Mouse (Mus musculus): Measurements from ENCODE around the gene Pdk2. TPM values are rescaled to one million over a fixed set of nuclear protein-coding genes. Genes with fewer than 3 reads are reported as not detected.

The Pdk2 gene
- 141 and 148 TPM in 2 replicates for polyA plus RNA-seq (2015; fragmentation: Nextera tagmentation; extraction: Ambion mirVana)

DNA sequence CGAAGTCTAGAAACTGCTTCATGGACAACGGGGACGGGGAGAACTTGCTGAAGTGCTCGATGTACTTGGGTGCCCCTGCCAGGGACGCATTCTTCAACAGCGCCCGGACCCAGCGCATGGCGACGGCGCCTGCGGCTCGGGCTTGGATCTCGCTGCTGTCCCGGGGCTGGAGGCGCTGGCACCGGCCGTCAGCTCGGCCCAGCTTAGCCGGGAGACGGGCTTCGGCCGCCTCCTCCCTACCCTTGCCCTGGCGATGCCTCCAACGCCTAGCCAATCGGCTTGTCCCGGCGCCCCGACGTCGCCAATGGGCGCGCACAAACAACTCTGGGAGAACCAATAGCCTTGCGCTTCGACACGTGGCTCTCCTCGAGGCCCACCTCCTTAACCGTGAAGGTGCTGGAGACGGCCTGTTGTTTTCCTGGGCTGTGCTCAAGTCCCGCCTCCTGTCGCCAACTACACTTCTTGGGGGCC lies at the start of gene Pdk2:
TSS of gene Pdk2 (minus strand) at position 216 of the 471 bp plus-strand sequence.
- H3K4me3 ChIP-seq (ENCODE audit: low read length): peak within 1 kb of the TSS; percentile 92
- H3K9me3 ChIP-seq (replicated peaks; ENCODE audit: control insufficient read depth, low read length): no peaks in the 10 kb centered on the region
- H3K4me1 ChIP-seq (ENCODE audit: control insufficient read depth, insufficient read depth, low read length): peaks cover 13% of the 10 kb centered on the region
- H3K36me3 ChIP-seq (ENCODE audit: control insufficient read depth, insufficient read depth): peaks cover 15% of the 10 kb centered on the region
- ATAC-seq (replicated peaks; ENCODE audit: extremely low read depth, insufficient read depth, low FRiP score): peak; percentile 95
- under 1% methylated on average over 41 of the region's 41 CpGs for WGBS
- no peaks in the 10 kb centered on the region for H3K27me3 ChIP-seq (ENCODE audit: control insufficient read depth, insufficient read depth, low read length)
- H3K9ac ChIP-seq (ENCODE audit: low read length): peak within 1 kb of the TSS; percentile 95
- H3K4me2 ChIP-seq (ENCODE audit: low read depth, low read length): peak within 1 kb of the TSS; percentile 80
- peak within 1 kb of the TSS; percentile 96 for H3K27ac ChIP-seq (ENCODE audit: low read length)

GRCm38 (mm10) chr11:95088857-95089779 lies 48.0 kb upstream of the Pdk2 start:
- 65% methylated on average over 16 of the region's 16 CpGs for WGBS
- ATAC-seq (replicated peaks; ENCODE audit: extremely low read depth, insufficient read depth, low FRiP score): no peak; the same call in 1 of the 2 replicates
- Histone ChIP-seq H3K4me3 (ENCODE audit: low read length) (no peak overlapping the region), H3K36me3 (ENCODE audit: control insufficient read depth, insufficient read depth) (no peaks in the 10 kb centered on the region), H3K9ac (ENCODE audit: low read length) (no peak overlapping the region), H3K27me3 (ENCODE audit: control insufficient read depth, insufficient read depth, low read length) (no peaks in the 10 kb centered on the region), H3K4me2 (ENCODE audit: low read depth, low read length) (no peak overlapping the region), H3K9me3 (replicated peaks; ENCODE audit: control insufficient read depth, low read length) (no peaks in the 10 kb centered on the region), H3K4me1 (ENCODE audit: control insufficient read depth, insufficient read depth, low read length) (peaks cover 22% of the 10 kb centered on the region; the same call in 1 of the 2 replicates), H3K27ac (ENCODE audit: low read length) (no peak overlapping the region)

- Histone ChIP-seq H3K4me1 (ENCODE audit: control insufficient read depth, insufficient read depth, low read length) (peaks cover 22% of the 10 kb centered on the region; the same call in 1 of the 2 replicates), H3K9ac (ENCODE audit: low read length) (no peak overlapping the region), H3K4me2 (ENCODE audit: low read depth, low read length) (no peak overlapping the region), H3K36me3 (ENCODE audit: control insufficient read depth, insufficient read depth) (no peaks in the 10 kb centered on the region), H3K9me3 (replicated peaks; ENCODE audit: control insufficient read depth, low read length) (no peaks in the 10 kb centered on the region), H3K27ac (ENCODE audit: low read length) (no peak overlapping the region; the same call in 1 of the 2 replicates), H3K27me3 (ENCODE audit: control insufficient read depth, insufficient read depth, low read length) (no peaks in the 10 kb centered on the region), H3K4me3 (ENCODE audit: low read length) (no peak overlapping the region)
- ATAC-seq (replicated peaks; ENCODE audit: extremely low read depth, insufficient read depth, low FRiP score): no peak
- WGBS: 48% methylated on average over 7 of the region's 7 CpGs
Observed at GRCm38 (mm10) chr11:95088286-95088685, 47.1 kb upstream of the Pdk2 start.

- Histone ChIP-seq H3K4me3 (ENCODE audit: low read length) (no peak overlapping the region), H3K27me3 (ENCODE audit: control insufficient read depth, insufficient read depth, low read length) (no peaks in the 10 kb centered on the region), H3K4me2 (ENCODE audit: low read depth, low read length) (no peak overlapping the region), H3K36me3 (ENCODE audit: control insufficient read depth, insufficient read depth) (no peaks in the 10 kb centered on the region), H3K4me1 (ENCODE audit: control insufficient read depth, insufficient read depth, low read length) (peaks cover 19% of the 10 kb centered on the region; the same call in 1 of the 2 replicates), H3K9ac (ENCODE audit: low read length) (no peak overlapping the region), H3K27ac (ENCODE audit: low read length) (no peak overlapping the region), H3K9me3 (replicated peaks; ENCODE audit: control insufficient read depth, low read length) (no peaks in the 10 kb centered on the region)
- 38% methylated on average over 17 of the region's 17 CpGs for WGBS
- ATAC-seq (replicated peaks; ENCODE audit: extremely low read depth, insufficient read depth, low FRiP score): no peak
Observed at GRCm38 (mm10) chr11:95087301-95088228, 46.4 kb upstream of the Pdk2 start.

- no peaks in the 10 kb centered on the region for H3K9me3 ChIP-seq (replicated peaks; ENCODE audit: control insufficient read depth, low read length)
- no peak for ATAC-seq (replicated peaks; ENCODE audit: extremely low read depth, insufficient read depth, low FRiP score)
- H3K36me3 ChIP-seq (ENCODE audit: control insufficient read depth, insufficient read depth): no peaks in the 10 kb centered on the region
- no peak overlapping the region for H3K4me2 ChIP-seq (ENCODE audit: low read depth, low read length)
- WGBS: 64% methylated on average over 5 of the region's 5 CpGs
- no peak overlapping the region for H3K9ac ChIP-seq (ENCODE audit: low read length)
- no peaks in the 10 kb centered on the region for H3K27me3 ChIP-seq (ENCODE audit: control insufficient read depth, insufficient read depth, low read length)
- H3K4me3 ChIP-seq (ENCODE audit: low read length): no peak overlapping the region
- peaks cover 19% of the 10 kb centered on the region; the same call in 1 of the 2 replicates for H3K4me1 ChIP-seq (ENCODE audit: control insufficient read depth, insufficient read depth, low read length)
- no peak overlapping the region for H3K27ac ChIP-seq (ENCODE audit: low read length)
Observed at GRCm38 (mm10) chr11:95086229-95086628, 45.1 kb upstream of the Pdk2 start.

- 27% methylated on average over 5 of the region's 5 CpGs for WGBS
- Histone ChIP-seq H3K4me2 (ENCODE audit: low read depth, low read length) (no peak overlapping the region), H3K27me3 (ENCODE audit: control insufficient read depth, insufficient read depth, low read length) (no peaks in the 10 kb centered on the region), H3K4me3 (ENCODE audit: low read length) (no peak overlapping the region), H3K4me1 (ENCODE audit: control insufficient read depth, insufficient read depth, low read length) (peaks cover 19% of the 10 kb centered on the region; the same call in 1 of the 2 replicates), H3K27ac (ENCODE audit: low read length) (no peak overlapping the region), H3K36me3 (ENCODE audit: control insufficient read depth, insufficient read depth) (no peaks in the 10 kb centered on the region), H3K9me3 (replicated peaks; ENCODE audit: control insufficient read depth, low read length) (no peaks in the 10 kb centered on the region), H3K9ac (ENCODE audit: low read length) (no peak overlapping the region)
- ATAC-seq (replicated peaks; ENCODE audit: extremely low read depth, insufficient read depth, low FRiP score): no peak
Observed at GRCm38 (mm10) chr11:95085710-95086109, 44.6 kb upstream of the Pdk2 start.

- Histone ChIP-seq H3K36me3 (ENCODE audit: control insufficient read depth, insufficient read depth) (no peaks in the 10 kb centered on the region), H3K4me1 (ENCODE audit: control insufficient read depth, insufficient read depth, low read length) (peaks cover 24% of the 10 kb centered on the region; the same call in 1 of the 2 replicates), H3K4me3 (ENCODE audit: low read length) (no peak overlapping the region), H3K4me2 (ENCODE audit: low read depth, low read length) (no peak overlapping the region), H3K27me3 (ENCODE audit: control insufficient read depth, insufficient read depth, low read length) (no peaks in the 10 kb centered on the region), H3K27ac (ENCODE audit: low read length) (no peak overlapping the region), H3K9ac (ENCODE audit: low read length) (no peak overlapping the region), H3K9me3 (replicated peaks; ENCODE audit: control insufficient read depth, low read length) (no peaks in the 10 kb centered on the region)
- WGBS: 57% methylated on average over 5 of the region's 5 CpGs
- no peak for ATAC-seq (replicated peaks; ENCODE audit: extremely low read depth, insufficient read depth, low FRiP score)
Observed at GRCm38 (mm10) chr11:95084811-95085382, 43.7 kb upstream of the Pdk2 start.

GRCm38 (mm10) chr11:95084175-95084574 lies 43.0 kb upstream of the Pdk2 start:
- no peaks in the 10 kb centered on the region for H3K9me3 ChIP-seq (replicated peaks; ENCODE audit: control insufficient read depth, low read length)
- H3K27me3 ChIP-seq (ENCODE audit: control insufficient read depth, insufficient read depth, low read length): no peaks in the 10 kb centered on the region
- ATAC-seq (replicated peaks; ENCODE audit: extremely low read depth, insufficient read depth, low FRiP score): no peak
- no peak overlapping the region for H3K9ac ChIP-seq (ENCODE audit: low read length)
- H3K4me2 ChIP-seq (ENCODE audit: low read depth, low read length): no peak overlapping the region
- H3K36me3 ChIP-seq (ENCODE audit: control insufficient read depth, insufficient read depth): no peaks in the 10 kb centered on the region
- 53% methylated on average over 4 of the region's 4 CpGs for WGBS
- peaks cover 27% of the 10 kb centered on the region for H3K4me1 ChIP-seq (ENCODE audit: control insufficient read depth, insufficient read depth, low read length)
- H3K4me3 ChIP-seq (ENCODE audit: low read length): no peak overlapping the region
- no peak overlapping the region for H3K27ac ChIP-seq (ENCODE audit: low read length)
